Mouse (Mus musculus) regulatory T cell (primary cell): ENCODE results near the gene AA467197.

ENCODE experiments used
- in situ Hi-C: fragments of 300-600 bp; cut with MboI, MseI; formaldehyde crosslinking; loops from one replicate; pipeline ENCODE4 v1.15.1; 2025; ENCODE audit warnings: high pct_unique_total_duplicates

The AA467197 gene

GRCm38 (mm10) chr2:122636686-122637085 is at the start of gene AA467197:
Gene AA467197 (plus strand): TSS chr2:122636986.
- in situ Hi-C loops, result loop anchor here (5.0 to 10.0 kb wide), 2 partner anchors 78 to 116 kb away; no protein-coding TSS in a partner anchor

DNA sequence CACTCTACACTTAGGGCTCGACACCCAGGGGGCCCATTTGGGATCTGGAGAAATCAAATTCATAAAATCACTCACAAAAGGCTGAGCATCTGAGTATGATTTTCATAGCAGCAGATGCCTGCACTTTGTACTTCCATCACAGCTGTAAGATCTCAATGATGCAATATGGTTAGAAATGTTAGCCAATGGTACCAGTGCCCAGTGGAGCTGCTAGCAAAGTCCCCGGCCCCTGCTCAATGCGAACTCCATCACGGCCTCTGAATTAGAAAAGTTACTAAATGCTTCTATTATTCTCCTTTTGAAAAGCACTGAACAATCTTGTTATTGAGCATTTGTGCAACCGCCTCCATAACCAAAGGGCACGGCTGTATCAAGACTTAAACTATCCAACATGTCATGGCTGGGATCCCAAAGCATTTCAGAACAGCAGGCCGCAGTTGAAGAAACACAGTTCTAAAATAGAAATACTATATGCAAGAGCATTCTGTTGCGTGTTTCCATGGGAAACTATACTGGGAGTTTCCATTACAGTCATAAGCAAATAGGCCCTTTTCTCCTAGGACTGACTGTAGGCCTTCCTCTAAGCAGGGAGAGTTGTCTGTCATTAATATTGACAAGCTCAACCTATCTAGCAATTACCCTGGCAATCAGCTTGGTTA is 48.8 kb upstream of the AA467197 start:
- in situ Hi-C loops, result no loop called here

- in situ Hi-C loops, result no loop called here
These were observed 46.4 kb upstream of the AA467197 start for GRCm38 (mm10) chr2:122590351-122590750.

DNA sequence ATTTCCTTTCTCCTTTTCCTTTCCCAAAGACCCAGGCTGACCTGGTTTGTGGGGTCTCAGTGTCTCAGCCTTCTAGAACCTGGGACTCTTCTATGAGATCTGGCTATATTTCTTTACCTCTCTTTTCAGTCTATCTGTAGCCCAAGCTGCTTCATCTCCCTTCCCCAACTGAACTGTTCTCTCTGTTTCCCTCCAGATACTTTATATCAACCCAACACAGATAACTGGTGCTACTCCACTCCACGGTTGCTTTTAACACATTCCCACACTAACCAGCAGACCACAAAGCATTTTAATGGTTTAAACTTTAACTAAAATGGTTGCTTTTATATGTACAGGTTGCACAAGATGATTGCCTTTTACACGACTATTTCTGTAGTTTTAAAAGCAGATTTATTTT is 45.6 kb upstream of the AA467197 start:
- in situ Hi-C loops, result no loop called here

GRCm38 (mm10) chr2:122595461-122595860 is 41.3 kb upstream of the AA467197 start:
- in situ Hi-C loops, result no loop called here

GRCm38 (mm10) chr2:122599736-122600135 is 37.0 kb upstream of the AA467197 start:
- in situ Hi-C loops, result no loop called here

DNA sequence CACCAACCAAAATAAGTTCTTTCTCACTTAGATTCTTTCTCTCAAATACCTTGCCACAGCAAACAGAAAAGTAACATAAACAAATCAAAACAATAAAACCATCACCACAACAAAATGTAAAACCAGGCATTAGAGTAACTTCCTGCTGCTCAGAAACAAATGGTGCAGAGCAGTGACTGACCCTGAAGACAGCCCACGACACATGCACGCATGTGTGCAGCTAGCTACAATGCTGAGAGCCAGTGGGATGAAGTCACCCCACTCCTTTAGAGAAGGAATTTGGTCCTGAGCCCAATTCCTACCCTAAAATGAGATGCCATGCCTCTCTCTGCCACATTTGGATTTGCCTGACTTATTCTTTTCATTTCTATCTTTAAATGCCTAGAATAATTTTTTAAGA is 35.4 kb upstream of the AA467197 start:
- in situ Hi-C loops, result no loop called here

- in situ Hi-C loops, result no loop called here
These were observed 31.0 kb upstream of the AA467197 start for GRCm38 (mm10) chr2:122605829-122606228.

GRCm38 (mm10) chr2:122608820-122609219 is 28.0 kb upstream of the AA467197 start:
- in situ Hi-C loops, result no loop called here

GRCm38 (mm10) chr2:122610746-122611653 is 25.8 kb upstream of the AA467197 start, which contains the start of gene Gatm:
Gene Gatm (minus strand): TSS chr2:122611303.
- in situ Hi-C loops, result no loop called here

GRCm38 (mm10) chr2:122611654-122611973 is 25.2 kb upstream of the AA467197 start:
- in situ Hi-C loops, result no loop called here

DNA sequence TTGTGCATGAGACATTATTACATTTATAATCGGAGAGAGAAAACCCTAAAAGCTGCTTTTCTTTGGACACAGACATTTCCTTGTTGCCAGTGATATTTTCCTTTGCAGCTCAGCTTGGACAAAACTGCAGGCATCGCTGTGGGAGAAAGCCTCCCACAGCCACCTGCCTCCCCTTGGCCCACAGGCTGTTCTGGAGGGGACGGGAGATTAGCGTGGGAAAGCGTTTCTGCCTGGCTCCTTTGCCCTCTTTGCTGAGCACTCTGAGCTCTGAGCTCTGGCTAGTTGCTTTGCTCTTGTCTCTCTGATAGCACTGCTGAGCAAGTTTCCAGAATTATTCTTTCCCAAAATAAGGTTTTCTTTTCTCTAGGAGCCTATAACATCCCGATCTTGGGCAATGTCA is 20.5 kb upstream of the AA467197 start:
- in situ Hi-C loops, result no loop called here

DNA sequence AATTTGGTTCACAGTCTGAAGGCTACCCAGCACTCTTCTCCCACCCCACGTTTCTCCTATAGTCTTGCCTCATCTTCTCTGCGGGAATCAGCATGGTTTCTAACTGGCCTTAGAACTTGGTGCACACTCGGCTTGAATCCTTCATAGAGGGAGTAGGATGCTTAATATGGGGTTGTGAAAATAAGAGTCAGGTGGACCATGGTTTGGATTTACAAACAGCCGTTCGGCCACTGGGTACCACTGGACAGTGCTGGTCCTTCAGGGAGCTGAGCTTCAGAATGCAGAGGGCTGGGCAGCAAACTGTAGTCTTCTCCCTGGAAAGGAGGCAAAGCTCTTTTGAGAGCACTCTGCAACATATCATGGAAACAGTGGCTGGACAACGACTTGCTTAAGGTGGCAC is 19.0 kb upstream of the AA467197 start:
- in situ Hi-C loops, result no loop called here

DNA sequence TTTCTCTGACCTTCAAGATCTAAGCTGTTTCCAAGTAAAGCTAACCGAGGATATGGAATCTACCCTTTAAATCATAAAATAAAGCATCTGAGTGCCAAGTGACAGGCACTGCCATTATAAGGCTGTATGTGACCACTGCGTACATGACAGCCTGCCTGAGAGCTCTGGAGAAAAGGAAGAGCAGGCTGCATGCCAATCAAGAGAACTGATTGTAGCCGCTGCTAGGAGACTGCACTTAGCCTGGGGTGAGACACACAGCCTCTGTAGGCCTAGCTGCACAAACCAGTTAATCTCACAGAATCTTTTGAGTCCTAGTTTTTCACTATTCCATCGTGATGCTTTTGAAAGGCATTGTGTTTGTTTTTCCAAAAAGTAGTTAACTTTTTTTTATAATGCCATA is 18.1 kb upstream of the AA467197 start:
- in situ Hi-C loops, result no loop called here

DNA sequence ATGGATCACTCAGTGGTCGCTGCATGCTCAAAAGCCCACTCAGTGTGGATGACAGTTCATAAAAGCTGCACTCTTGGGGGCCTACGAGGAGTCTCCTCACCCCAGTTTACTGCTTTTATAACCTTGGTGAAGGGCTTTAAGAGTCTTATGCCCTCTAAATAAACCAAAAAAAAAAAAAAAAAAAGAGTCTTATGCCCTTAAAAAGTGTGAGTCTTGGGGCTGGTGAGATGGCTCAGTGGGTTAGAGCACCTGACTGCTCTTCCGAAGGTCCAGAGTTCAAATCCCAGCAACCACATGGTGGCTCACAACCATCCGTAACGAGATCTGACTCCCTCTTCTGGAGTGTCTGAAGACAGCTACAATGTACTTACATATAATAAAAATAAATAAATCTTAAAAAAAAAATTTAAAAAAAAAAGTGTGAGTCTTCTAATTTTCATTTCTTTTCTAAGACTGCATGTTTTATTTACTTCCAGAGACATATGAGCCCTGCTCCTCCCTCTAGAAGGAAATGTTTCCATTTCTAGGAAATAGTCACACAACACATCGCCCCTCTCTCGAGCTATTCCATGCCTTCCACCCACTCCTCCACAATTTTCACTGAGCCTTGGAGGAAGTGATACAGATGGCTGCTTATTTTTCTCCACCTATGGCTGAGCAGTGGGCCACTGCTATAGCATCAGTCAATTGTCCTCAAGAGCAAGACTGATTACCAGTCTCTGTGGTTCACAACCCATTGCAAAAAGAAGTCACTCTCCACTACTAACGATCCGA is 15.3 kb upstream of the AA467197 start:
- in situ Hi-C loops, result loop anchor here (5.0 to 10.0 kb wide), 3 partner anchors 49 to 237 kb away; no protein-coding TSS in a partner anchor

- in situ Hi-C loops, result loop anchor here (10.0 kb wide), 1 partner anchor 241 kb away; no protein-coding TSS in a partner anchor
These were observed 10.9 kb upstream of the AA467197 start for GRCm38 (mm10) chr2:122625930-122626329.

- in situ Hi-C loops, result loop anchor here (10.0 kb wide), 1 partner anchor 244 kb away; no protein-coding TSS in a partner anchor
These were observed 7.8 kb upstream of the AA467197 start for GRCm38 (mm10) chr2:122628976-122629375.

- in situ Hi-C loops, result loop anchor here (5.0 to 10.0 kb wide), 3 partner anchors 37 to 245 kb away; no protein-coding TSS in a partner anchor
These were observed 6.9 kb upstream of the AA467197 start for GRCm38 (mm10) chr2:122629871-122630270.

DNA sequence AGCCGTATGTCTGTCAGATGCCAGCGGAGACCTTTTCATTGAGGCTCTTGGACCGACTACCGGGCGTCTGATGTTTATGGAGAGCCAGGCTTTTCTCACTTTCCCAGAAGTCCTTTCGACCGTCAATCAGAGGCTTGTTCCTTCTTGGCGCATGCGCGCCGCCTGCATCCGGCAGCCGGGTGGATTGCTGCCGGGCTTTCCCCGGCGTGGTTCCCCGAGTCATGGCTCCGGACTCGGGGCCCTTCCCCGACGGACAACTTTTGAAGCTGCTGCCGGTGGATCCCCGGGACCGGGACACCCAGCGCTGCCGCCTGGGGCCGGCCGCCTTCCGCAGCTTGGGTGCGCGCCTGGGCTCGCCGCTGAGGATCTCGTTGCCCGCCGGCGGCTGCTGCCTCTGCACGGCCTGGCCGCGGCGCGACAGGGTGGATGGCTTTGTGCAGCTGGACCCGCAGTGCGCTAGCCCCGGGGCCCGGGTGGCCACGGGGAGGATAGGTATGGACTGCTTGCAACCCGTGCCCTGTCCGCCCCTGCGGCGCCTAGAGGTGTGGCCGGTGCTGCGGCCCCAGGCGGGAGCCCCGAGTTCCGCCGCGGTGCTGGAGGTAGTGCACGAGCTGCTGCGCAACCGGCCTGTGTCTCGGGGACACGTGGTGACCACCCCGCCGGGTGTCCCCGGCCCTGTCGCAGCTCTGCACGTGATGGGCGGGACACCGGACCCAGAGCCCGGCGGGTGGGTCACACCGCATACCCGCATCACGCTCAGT is 6.1 kb upstream of the AA467197 start:
- in situ Hi-C loops, result loop anchor here (5.0 to 10.0 kb wide), 2 partner anchors 37 to 84 kb away; no protein-coding TSS in a partner anchor

DNA sequence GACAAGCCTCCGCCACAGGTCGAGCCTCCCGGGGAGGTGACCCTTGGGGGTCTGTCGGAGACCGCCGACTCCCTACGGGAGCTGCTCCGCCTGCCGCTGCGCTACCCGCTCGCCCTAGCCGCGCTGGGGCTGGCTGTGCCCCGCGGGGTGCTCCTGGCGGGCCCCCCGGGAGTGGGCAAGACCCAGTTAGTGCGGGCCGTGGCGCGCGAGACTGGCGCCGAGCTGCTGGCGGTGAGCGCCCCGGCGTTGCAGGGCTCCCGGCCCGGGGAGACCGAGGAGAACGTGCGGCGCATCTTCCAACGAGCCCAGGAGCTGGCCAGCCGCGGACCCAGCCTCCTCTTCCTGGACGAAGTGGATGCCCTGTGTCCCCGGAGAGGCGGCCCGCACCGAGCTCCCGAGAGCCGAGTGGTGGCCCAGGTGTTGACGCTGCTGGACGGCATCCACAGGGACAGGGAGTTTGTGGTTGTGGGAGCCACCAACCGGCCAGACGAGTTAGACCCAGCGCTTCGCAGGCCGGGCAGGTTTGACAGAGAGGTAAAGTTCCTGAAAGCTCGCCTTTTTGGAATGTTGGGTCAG is 5.5 kb upstream of the AA467197 start:
- in situ Hi-C loops, result loop anchor here (5.0 to 10.0 kb wide), 2 partner anchors 36 to 83 kb away; no protein-coding TSS in a partner anchor
